Mouse (Mus musculus) myocyte (in vitro differentiated cells): Measurements from ENCODE around the gene Itih3.

Experiments used
- MYOD1 ChIP-seq, 3 experiments: IDR thresholded peaks; one replicate each; pipeline ENCODE4 v1.6.1; 2011; ENCODE audit warnings: control low read depth in 2 of 3, low read depth in 2 of 3, mild to moderate bottlenecking in 2 of 3, moderate library complexity in 1 of 3; ENCODE audit not compliant: insufficient read length in 2 of 3, control insufficient read depth in 1 of 3
- TCF12 ChIP-seq: IDR thresholded peaks from one replicate; pipeline ENCODE4 v1.6.1; 2011; ENCODE audit warnings: mild to moderate bottlenecking, control low read depth; ENCODE audit not compliant: poor library complexity, insufficient read depth, severe bottlenecking

DNA sequence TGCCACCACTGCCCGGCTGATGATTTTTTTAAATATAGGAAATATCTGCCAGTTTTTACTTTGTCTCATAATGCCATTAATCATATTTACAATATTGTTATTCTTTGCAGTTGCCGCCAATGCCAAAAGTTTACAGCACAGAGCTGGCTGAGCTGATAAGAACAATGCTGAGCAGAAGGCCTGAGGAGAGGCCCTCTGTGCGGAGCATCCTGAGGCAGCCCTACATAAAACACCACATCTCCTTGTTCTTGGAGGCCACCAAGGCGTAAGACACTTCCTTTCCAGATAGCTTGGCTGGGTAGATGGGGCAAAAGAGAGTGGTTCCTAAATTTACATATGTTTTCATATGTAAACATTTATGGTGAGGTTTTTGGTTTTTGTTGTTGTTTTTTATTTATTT, 35.5 kb upstream of the Itih3 start:
- TF ChIP-seq MYOD1 (IDR thresholded peaks at IDR 0.05; ENCODE audit: control insufficient read depth in 1 of 3, insufficient read length in 2 of 3, low read depth in 2 of 3): no peak
- no peak for TF ChIP-seq TCF12
